Mouse (Mus musculus): ENCODE results near the gene Sobp. TPM values are rescaled to one million over a fixed set of nuclear protein-coding genes. Genes with fewer than 3 reads are reported as not detected.

Gene Sobp
- polyA plus RNA-seq, 1 experiment from 2014 or later, result 4.5 TPM

- H3K27me3 ChIP-seq (ENCODE audit: insufficient read depth, poor library complexity, severe bottlenecking), result peaks cover 61% of the 10 kb centered on the region
- peak overlapping the region; percentile 91 for H3K4me3 ChIP-seq
- DNase-seq (ENCODE audit: low spot score), result peak; percentile 78
- H3K4me1 ChIP-seq (replicated peaks), result peaks cover 55% of the 10 kb centered on the region
- no peaks in the 10 kb centered on the region for H3K9me3 ChIP-seq
- under 1% methylated on average over 53 of the region's 53 CpGs for WGBS
- no peaks in the 10 kb centered on the region for H3K36me3 ChIP-seq
- peak overlapping the region; percentile 96 for H3K27ac ChIP-seq
Observed at GRCm38 (mm10) chr10:43173141-43173827, 1.0 kb downstream of the Sobp start.

GRCm38 (mm10) chr10:43172554-43172953, 1.8 kb downstream of the Sobp start:
- DNase-seq (ENCODE audit: low spot score), result no peak
- H3K27ac ChIP-seq, result peak overlapping the region; percentile 96

GRCm38 (mm10) chr10:43172066-43172465, 2.3 kb downstream of the Sobp start:
- Histone ChIP-seq H3K9me3 (no peaks in the 10 kb centered on the region), H3K4me3 (peak overlapping the region; percentile 91), H3K27ac (no peak overlapping the region), H3K36me3 (no peaks in the 10 kb centered on the region), H3K27me3 (ENCODE audit: insufficient read depth, poor library complexity, severe bottlenecking) (peaks cover 51% of the 10 kb centered on the region), H3K4me1 (replicated peaks) (peaks cover 55% of the 10 kb centered on the region)
- DNase-seq (ENCODE audit: low spot score), result peak; percentile 17
- WGBS, result 4% methylated on average over 7 of the region's 7 CpGs

More at GRCm38 (mm10) chr10:43172554-43172953, 1.8 kb downstream of the Sobp start:
- WGBS, result 4% methylated on average over 8 of the region's 8 CpGs
- H3K27me3 ChIP-seq (ENCODE audit: insufficient read depth, poor library complexity, severe bottlenecking), result peaks cover 56% of the 10 kb centered on the region
- peaks cover 55% of the 10 kb centered on the region for H3K4me1 ChIP-seq (replicated peaks)
- H3K4me3 ChIP-seq, result peak overlapping the region; percentile 91
- no peaks in the 10 kb centered on the region for H3K9me3 ChIP-seq
- H3K36me3 ChIP-seq, result no peaks in the 10 kb centered on the region

GRCm38 (mm10) chr10:43171106-43171505, 3.2 kb downstream of the Sobp start:
- peak; percentile 53 for DNase-seq (ENCODE audit: low spot score)
- peaks cover 55% of the 10 kb centered on the region for H3K4me1 ChIP-seq (replicated peaks)
- H3K27ac ChIP-seq, result 0 out of 2 replicates have a peak overlapping the region, but pooled peaks have one; percentile 1
- peaks cover 41% of the 10 kb centered on the region for H3K27me3 ChIP-seq (ENCODE audit: insufficient read depth, poor library complexity, severe bottlenecking)
- peak overlapping the region; percentile 91 for H3K4me3 ChIP-seq
- H3K36me3 ChIP-seq, result no peaks in the 10 kb centered on the region
- H3K9me3 ChIP-seq, result 0 out of 2 replicates have a peak, but pooled peaks cover 3% of the 10 kb centered on the region
- WGBS, result 3% methylated on average over 8 of the region's 8 CpGs

GRCm38 (mm10) chr10:43168847-43169246, 5.5 kb downstream of the Sobp start:
- no peak for DNase-seq (ENCODE audit: low spot score)
- Histone ChIP-seq H3K36me3 (no peaks in the 10 kb centered on the region), H3K4me3 (no peak overlapping the region), H3K9me3 (0 out of 2 replicates have a peak, but pooled peaks cover 3% of the 10 kb centered on the region), H3K27me3 (ENCODE audit: insufficient read depth, poor library complexity, severe bottlenecking) (peaks cover 25% of the 10 kb centered on the region; the same call in 1 of the 2 replicates), H3K27ac (no peak overlapping the region), H3K4me1 (replicated peaks) (peaks cover 37% of the 10 kb centered on the region)
- 85% methylated on average over 7 of the region's 7 CpGs for WGBS

GRCm38 (mm10) chr10:43166817-43167216, 7.5 kb downstream of the Sobp start:
- 91% methylated on average over 3 of the region's 3 CpGs for WGBS
- Histone ChIP-seq H3K4me1 (replicated peaks) (peaks cover 27% of the 10 kb centered on the region), H3K27ac (no peak overlapping the region), H3K9me3 (peaks cover 10% of the 10 kb centered on the region), H3K36me3 (peaks cover 5% of the 10 kb centered on the region; the same call in 1 of the 2 replicates), H3K27me3 (ENCODE audit: insufficient read depth, poor library complexity, severe bottlenecking) (peaks cover 16% of the 10 kb centered on the region; the same call in 1 of the 2 replicates), H3K4me3 (no peak overlapping the region)
- DNase-seq (ENCODE audit: low spot score), result no peak

GRCm38 (mm10) chr10:43166146-43166545, 8.2 kb downstream of the Sobp start:
- no peak overlapping the region for H3K27ac ChIP-seq
- 88% methylated on average over 1 of the region's 1 CpGs for whole genome bisulfite sequencing
- peaks cover 20% of the 10 kb centered on the region for H3K4me1 ChIP-seq (replicated peaks)
- H3K4me3 ChIP-seq, result no peak overlapping the region
- DNase-seq (ENCODE audit: low spot score), result no peak
- peaks cover 5% of the 10 kb centered on the region; the same call in 1 of the 2 replicates for H3K36me3 ChIP-seq
- H3K27me3 ChIP-seq (ENCODE audit: insufficient read depth, poor library complexity, severe bottlenecking), result peaks cover 10% of the 10 kb centered on the region; the same call in 1 of the 2 replicates
- peaks cover 10% of the 10 kb centered on the region for H3K9me3 ChIP-seq

GRCm38 (mm10) chr10:43164406-43164805, 9.9 kb downstream of the Sobp start:
- Histone ChIP-seq H3K4me3 (no peak overlapping the region), H3K27ac (no peak overlapping the region), H3K27me3 (ENCODE audit: insufficient read depth, poor library complexity, severe bottlenecking) (no peaks in the 10 kb centered on the region; the same call in 1 of the 2 replicates), H3K4me1 (replicated peaks) (0 out of 2 replicates have a peak, but pooled peaks cover 11% of the 10 kb centered on the region), H3K36me3 (peaks cover 5% of the 10 kb centered on the region), H3K9me3 (peaks cover 10% of the 10 kb centered on the region)
- no peak for DNase-seq (ENCODE audit: low spot score)
- 96% methylated on average over 2 of the region's 2 CpGs for WGBS

GRCm38 (mm10) chr10:43162318-43162717, 12.0 kb downstream of the Sobp start:
- H3K27me3 ChIP-seq (ENCODE audit: insufficient read depth, poor library complexity, severe bottlenecking), result no peaks in the 10 kb centered on the region
- peaks cover 9% of the 10 kb centered on the region for H3K36me3 ChIP-seq
- no peak for DNase-seq (ENCODE audit: low spot score)
- H3K4me3 ChIP-seq, result no peak overlapping the region
- WGBS, result 89% methylated on average over 12 of the region's 12 CpGs
- H3K27ac ChIP-seq, result no peak overlapping the region
- 0 out of 2 replicates have a peak, but pooled peaks cover 5% of the 10 kb centered on the region for H3K4me1 ChIP-seq (replicated peaks)
- peaks cover 10% of the 10 kb centered on the region for H3K9me3 ChIP-seq

- Histone ChIP-seq H3K9me3 (peaks cover 6% of the 10 kb centered on the region), H3K4me3 (no peak overlapping the region), H3K27ac (no peak overlapping the region; the same call in 1 of the 2 replicates), H3K36me3 (peaks cover 14% of the 10 kb centered on the region), H3K4me1 (replicated peaks) (peaks cover 25% of the 10 kb centered on the region), H3K27me3 (ENCODE audit: insufficient read depth, poor library complexity, severe bottlenecking) (no peaks in the 10 kb centered on the region)
- no peak for DNase-seq (ENCODE audit: low spot score)
- 80% methylated on average over 5 of the region's 5 CpGs for WGBS
Observed at GRCm38 (mm10) chr10:43159333-43159732, 15.0 kb downstream of the Sobp start.

GRCm38 (mm10) chr10:43158917-43159316, 15.4 kb downstream of the Sobp start:
- H3K27ac ChIP-seq, result no peak overlapping the region
- peaks cover 14% of the 10 kb centered on the region for H3K36me3 ChIP-seq
- peaks cover 6% of the 10 kb centered on the region for H3K9me3 ChIP-seq
- H3K4me3 ChIP-seq, result no peak overlapping the region
- 91% methylated on average over 5 of the region's 5 CpGs for WGBS
- peaks cover 29% of the 10 kb centered on the region for H3K4me1 ChIP-seq (replicated peaks)
- no peaks in the 10 kb centered on the region for H3K27me3 ChIP-seq (ENCODE audit: insufficient read depth, poor library complexity, severe bottlenecking)
- DNase-seq (ENCODE audit: low spot score), result no peak

- peak overlapping the region; percentile 20; the same call in 1 of the 2 replicates for H3K4me3 ChIP-seq
- H3K27ac ChIP-seq, result peak overlapping the region; percentile 86
- H3K9me3 ChIP-seq, result no peaks in the 10 kb centered on the region
- peak; percentile 92 for DNase-seq (ENCODE audit: low spot score)
- peaks cover 33% of the 10 kb centered on the region for H3K4me1 ChIP-seq (replicated peaks)
- H3K36me3 ChIP-seq, result peaks cover 9% of the 10 kb centered on the region; the same call in 1 of the 2 replicates
- 13% methylated on average over 12 of the region's 12 CpGs for WGBS
- no peaks in the 10 kb centered on the region for H3K27me3 ChIP-seq (ENCODE audit: insufficient read depth, poor library complexity, severe bottlenecking)
Observed at GRCm38 (mm10) chr10:43155046-43155560, 19.2 kb downstream of the Sobp start.

GRCm38 (mm10) chr10:43152643-43153042, 21.7 kb downstream of the Sobp start:
- H3K4me3 ChIP-seq, result no peak overlapping the region
- 90% methylated on average over 8 of the region's 8 CpGs for WGBS
- 0 out of 2 replicates have a peak, but pooled peaks cover 9% of the 10 kb centered on the region for H3K36me3 ChIP-seq
- H3K9me3 ChIP-seq, result no peaks in the 10 kb centered on the region
- no peak for DNase-seq (ENCODE audit: low spot score)
- no peak overlapping the region for H3K27ac ChIP-seq
- no peaks in the 10 kb centered on the region for H3K27me3 ChIP-seq (ENCODE audit: insufficient read depth, poor library complexity, severe bottlenecking)
- peaks cover 33% of the 10 kb centered on the region for H3K4me1 ChIP-seq (replicated peaks)

Data from hindbrain, embryonic 10.5 days (tissue).